Mouse (Mus musculus) retina, postnatal 1 day (tissue): Measurements from ENCODE around the gene Palm.
A peak's percentile ranks its signal among the peaks of the same experiment; 100 is the strongest.

Source experiments
- DNase-seq: peaks from one replicate; pipeline ENCODE4 v3.0.0-alpha.2; 2012

Gene Palm

GRCm38 (mm10) chr10:79856704-79857451 is 63.5 kb downstream of the Palm start:
- no peak for DNase-seq

- peak; percentile 74 for DNase-seq
These were observed 64.1 kb downstream of the Palm start for GRCm38 (mm10) chr10:79857452-79857811.

GRCm38 (mm10) chr10:79857894-79858293 is 64.5 kb downstream of the Palm start:
- no peak for DNase-seq

DNA sequence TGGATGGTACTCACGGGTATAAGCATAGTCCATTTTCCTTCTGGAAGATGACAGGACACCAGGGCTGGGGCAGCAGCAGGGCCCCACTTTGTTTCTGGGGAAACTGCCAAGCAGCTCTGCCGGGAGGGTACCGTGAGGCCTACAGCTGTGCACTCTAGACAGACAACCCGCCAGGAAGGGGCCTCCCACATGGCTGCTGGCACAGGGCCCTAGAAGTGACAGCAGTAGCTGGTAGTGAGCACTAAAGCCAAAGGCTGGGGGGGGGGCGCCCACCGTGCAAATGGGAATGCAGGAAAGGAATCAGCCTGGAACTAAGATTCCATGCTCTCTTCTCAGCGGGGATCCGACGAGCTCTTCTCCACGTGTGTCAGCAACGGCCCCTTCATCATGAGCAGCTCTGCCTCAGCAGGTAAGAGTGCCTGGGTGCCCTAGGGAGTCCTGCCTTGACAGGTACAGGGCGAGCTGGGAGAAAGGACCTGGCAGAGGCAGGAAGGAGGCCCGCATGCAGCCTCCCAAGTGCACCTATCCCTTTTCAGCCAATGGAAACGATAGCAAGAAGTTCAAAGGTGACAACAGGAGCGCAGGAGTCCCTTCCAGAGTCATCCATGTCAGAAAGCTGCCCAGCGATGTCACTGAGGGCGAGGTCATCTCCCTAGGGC is 65.2 kb downstream of the Palm start:
- DNase-seq, result peak; percentile 60

DNA sequence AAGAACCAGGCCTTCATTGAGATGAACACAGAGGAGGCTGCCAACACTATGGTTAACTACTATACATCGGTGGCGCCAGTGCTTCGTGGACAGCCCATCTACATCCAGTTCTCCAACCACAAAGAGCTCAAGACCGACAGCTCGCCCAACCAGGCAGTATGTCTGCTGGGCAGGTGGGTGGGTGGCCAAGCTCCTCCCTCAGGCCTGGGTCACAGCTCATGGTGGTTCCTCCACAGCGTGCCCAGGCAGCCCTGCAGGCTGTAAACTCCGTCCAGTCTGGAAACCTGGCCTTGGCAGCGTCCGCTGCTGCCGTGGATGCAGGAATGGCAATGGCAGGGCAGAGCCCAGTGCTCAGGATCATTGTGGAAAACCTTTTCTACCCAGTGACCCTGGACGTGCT is 65.7 kb downstream of the Palm start:
- no peak for DNase-seq

- no peak for DNase-seq
These were observed 66.9 kb downstream of the Palm start for GRCm38 (mm10) chr10:79860079-79860911.

- DNase-seq, result no peak
These were observed 68.1 kb downstream of the Palm start for GRCm38 (mm10) chr10:79861230-79862048.

DNA sequence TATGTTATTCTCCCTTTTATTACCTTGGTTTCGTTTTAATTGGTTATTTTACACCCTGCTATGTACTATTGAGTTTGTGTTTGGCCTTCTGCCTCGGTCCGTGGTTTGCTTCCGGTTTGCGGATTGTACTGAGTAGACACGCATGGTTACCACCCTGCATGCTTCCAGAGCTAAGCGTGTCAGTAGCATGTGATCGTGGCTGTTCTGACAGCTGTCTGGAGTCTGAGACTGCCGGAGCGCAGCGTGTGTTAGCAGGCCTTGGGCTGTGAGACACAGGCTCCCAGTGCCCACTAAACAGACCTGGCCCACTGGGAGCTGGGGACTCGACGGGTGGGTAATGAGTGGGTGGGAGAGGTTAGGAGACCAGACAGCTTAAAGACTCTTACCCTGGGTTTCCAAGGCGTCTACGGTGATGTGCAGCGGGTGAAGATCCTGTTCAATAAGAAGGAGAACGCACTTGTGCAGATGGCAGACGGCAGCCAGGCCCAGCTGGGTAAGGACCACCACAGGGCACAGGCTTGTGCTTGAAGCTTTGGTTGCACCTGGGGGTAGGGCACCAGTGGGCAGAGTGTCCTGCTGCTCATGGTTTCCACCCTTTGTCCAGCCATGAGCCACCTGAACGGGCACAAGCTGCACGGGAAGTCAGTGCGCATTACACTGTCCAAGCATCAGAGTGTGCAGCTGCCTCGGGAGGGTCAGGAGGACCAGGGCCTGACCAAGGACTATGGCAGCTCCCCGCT is 68.8 kb downstream of the Palm start:
- DNase-seq, result no peak

- no peak for DNase-seq
These were observed 69.6 kb downstream of the Palm start for GRCm38 (mm10) chr10:79862925-79863324.

DNA sequence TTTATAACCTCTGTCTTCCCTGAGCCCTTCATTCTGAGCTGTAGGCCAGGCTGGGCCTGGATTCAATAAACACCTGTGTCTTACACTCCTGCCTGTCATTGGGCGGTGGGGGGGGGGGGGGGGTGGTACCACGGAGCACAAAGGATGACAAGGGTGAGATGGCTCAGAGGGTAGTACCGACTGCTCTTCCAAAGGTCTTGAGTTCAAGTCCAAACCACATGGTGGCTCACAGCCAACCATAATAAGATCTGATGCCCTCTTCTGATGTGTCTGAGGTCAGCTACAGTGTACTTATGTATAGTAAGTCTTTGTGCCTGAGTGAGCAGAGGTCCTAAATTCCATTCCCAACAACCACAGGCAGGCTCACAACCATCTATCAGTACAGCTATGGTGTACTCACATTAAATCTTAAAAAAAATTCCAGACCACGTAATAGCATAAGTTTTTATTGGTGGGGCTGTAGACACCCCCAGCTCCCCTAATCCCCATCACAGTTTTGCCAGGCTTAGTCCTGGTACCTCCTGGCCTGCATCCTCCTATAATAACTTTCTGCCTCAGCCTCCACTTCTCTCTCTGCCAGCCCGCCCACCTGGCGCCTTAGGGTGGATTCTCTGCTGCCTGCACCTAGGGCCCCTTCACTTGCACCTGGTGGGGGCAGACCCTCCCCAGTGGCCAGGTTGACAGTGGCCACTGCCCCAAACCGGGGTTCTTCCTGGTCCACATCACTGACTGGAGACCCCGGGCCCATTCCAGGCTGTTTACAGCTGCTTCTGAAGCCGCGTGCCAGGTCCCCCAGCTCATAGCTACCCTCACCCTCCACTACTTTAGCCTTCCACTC is 71.2 kb downstream of the Palm start:
- no peak for DNase-seq

DNA sequence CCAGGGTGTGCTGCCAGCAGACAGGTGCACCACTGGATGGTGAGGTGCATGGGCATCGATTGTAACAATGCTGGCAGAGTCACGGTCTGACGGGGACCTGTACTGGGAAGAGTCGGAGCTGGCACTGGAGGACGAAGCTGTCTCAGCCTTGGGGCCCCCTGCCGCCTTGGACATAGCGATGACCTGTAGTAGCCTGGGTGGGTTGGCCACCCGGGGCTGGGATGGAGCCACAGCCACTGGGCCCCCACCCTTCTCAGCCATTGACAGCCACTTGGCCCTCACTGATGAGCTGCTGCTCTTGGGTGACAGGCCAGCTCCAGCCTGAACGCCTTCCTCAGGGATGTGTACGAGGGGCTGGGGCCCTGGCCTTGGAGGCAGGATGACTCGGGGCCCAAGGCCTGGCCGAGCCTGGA is 71.8 kb downstream of the Palm start:
- DNase-seq, result no peak

DNA sequence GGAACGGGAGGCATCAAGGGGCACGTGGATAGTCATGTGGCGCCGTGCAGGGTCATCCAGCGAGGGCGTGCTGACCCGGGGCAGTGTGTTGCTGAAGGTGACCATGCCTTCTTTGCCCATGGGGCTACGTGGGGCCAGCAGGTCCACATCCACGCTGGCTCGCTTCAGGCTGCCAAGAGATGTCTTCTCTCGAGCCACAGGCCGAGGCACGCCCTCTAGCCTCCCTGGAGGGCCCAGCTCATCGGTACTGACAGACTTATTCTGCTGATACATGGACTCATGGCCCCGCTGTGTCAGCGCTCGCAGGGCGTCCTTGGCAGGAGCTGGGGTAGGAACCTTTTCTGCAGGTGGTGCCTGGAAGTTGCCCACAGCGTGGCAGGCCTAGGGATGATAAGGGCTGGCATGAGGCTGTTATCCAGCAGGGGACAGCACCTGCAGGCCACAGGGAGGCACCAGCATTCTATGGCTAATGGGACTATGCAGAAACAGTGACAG is 72.5 kb downstream of the Palm start:
- peak; percentile 38 for DNase-seq

DNA sequence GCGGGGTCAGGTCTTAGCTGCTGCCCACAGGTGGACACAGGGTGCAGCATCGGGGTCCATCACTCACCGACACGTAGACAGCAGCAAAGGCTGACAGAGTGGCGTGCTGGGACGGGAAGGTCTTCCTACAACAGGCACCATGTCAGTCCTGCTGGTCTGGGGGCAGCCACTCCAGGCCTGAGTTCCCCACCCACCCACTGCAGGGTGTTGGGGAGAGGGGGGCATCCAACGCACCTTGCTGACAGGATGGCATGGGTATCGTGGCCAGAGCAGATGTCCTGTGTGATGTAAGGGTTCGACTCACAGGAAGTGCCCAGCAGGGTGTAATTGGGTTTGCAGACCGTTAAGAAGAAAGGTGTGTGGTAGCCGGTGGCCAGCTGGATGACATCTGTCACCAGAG is 73.2 kb downstream of the Palm start:
- DNase-seq, result no peak
